Mouse (Mus musculus) central nervous system, embryonic 18 days (tissue): ENCODE measurements around the gene Gpalpp1. TPM values are rescaled to one million over a fixed set of nuclear protein-coding genes. Genes with fewer than 3 reads are reported as not detected.

ENCODE experiments used
- polyA plus RNA-seq: library from polyadenylated mRNA; depleted of rRNA; stranded (reverse); fragments of >200 nt; gene quantifications from 2 replicates; pipeline ENCODE4 v1.2.3, GENCODE M21; 2012; rRNA removed

The Gpalpp1 gene
- 12.6 and 13.6 TPM in 2 replicates for polyA plus RNA-seq

DNA sequence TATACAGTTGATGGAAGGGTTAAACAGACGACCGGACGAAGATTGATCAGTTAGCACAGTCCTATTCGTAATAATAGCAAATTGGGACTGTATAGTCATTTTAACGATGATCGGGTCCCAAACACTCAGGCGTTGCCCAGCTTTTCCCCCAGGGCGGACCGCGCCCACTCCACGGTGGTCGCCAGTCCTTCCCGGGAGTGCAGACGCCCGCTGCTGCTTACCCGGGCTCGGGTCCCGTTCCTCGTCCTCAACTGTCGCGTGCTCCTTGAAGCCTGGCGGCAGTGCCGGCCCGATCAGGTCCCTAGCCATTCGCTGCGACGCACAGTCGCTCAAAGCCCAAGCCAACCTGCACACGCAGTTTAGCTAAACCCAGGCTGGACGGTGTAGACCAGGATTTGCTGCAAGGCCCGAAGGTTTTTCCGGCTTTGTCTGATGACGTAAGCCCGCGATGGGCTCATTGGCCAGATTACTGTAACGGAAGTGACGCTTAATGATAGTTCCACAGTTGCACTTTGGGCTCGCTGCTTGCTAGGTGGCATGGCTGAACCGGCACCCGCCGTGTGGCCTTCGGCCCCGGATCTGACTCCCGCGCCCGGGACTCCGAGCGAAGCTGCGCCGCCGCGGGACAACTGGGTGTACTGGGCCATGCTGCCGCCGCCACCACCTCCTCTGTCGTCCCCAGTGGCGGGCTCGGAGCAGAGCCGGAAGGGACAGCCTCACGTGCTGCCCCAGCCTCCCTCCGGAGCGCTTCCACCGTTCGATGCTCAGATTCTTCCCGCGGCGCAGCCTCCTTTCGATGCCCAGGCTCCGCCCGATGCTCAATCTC is at the start of gene Gpalpp1, which contains the start of gene Nufip1:
Gpalpp1 (minus strand) TSS at position 365 of the 826 bp plus-strand sequence.
Nufip1 (plus strand) TSS at position 496 of the 826 bp plus-strand sequence.

Other genes with a start within 250 kb of the Gpalpp1 start
- gene Kctd4, start 155.8 kb downstream of the Gpalpp1 start, polyA plus RNA-seq = 9.4 and 9.5 TPM in 2 replicates
- 29.2 and 30.4 TPM in 2 replicates for gene Gtf2f2, start 99.9 kb downstream of the Gpalpp1 start, polyA plus RNA-seq
- gene Nufip1, start 131 bp upstream of the Gpalpp1 start, polyA plus RNA-seq = 8.8 and 9.7 TPM in 2 replicates